Mouse (Mus musculus): ENCODE measurements around the gene Itgb1bp1. TPM values are rescaled to one million over a fixed set of nuclear protein-coding genes. Genes with fewer than 3 reads are reported as not detected.

The Itgb1bp1 gene
- polyA plus RNA-seq (2014; fragmentation: Illumina TruSeq; extraction: RNeasy Lipid Tissue Mini Kit (QIAGEN cat#74804); ENCODE audit: low read depth, low replicate concordance) = 8.0 TPM

DNA sequence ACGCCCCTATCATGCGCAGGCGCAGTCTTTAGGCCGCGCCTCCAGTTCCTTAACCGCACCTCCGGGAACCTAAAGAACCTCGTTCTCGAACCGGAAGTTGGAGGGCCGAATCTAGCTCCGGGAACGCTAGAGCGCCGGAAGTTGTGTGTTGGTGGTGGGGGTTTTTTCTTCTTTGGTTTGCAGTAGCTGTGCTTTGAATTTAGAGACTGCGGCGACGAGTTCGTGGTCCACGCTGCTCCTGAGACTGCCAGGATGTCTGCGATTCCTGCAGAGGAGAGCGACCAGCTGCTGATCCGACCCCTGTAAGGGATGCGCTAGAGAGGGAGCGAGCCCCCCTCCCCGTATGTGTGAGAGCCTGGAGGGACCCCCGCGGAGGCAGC lies at the start of gene Itgb1bp1:
Itgb1bp1 (minus strand) TSS at position 42 of the 380 bp plus-strand sequence.

GRCm38 (mm10) chr12:21315923-21316868 lies 30.1 kb upstream of the Itgb1bp1 start, which contains the start of gene Iah1:
Iah1 (plus strand) TSS chr12:21316389.

DNA sequence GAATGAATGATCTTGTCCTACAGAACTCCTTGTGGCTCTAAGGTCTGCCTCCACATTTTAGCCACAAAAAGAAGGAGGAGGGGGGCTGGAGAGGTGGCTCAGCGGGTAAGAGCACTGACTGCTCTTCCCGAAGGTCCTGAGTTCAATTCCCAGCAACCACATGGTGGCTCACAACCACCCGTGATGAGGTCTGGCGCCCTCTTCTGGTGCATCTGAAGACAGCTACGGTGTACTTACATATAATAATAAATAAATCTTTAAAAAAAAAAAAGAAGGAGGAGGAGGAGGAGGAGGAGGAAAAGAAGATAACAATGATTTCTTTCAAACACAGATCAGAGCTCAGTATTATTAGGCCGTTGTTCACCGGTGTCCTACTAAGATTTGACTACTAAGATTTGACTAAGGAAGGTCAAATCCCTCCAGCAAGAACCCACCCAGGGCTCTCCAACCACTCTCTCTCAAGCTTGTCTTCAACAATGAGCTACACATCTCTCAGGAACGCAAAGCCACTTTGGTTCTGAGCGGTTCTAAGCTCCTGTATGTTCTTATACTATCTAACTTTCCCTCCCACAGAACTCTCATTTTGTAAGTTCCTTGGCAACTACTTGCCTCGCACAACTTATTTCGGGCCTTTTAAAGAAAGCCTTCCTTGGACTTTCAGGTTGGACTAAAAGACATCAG lies 1.2 kb downstream of the Itgb1bp1 start, which contains the start of gene Cpsf3:
Cpsf3 (plus strand) TSS at position 631 of the 681 bp plus-strand sequence.

Other genes starting within 250 kb of the Itgb1bp1 start
- gene Cpsf3, start 893 bp downstream of the Itgb1bp1 start, polyA plus RNA-seq (2014; fragmentation: Illumina TruSeq; extraction: RNeasy Lipid Tissue Mini Kit (QIAGEN cat#74804); ENCODE audit: low read depth, low replicate concordance) = 42.8 TPM
- gene Iah1, start 30.1 kb upstream of the Itgb1bp1 start, polyA plus RNA-seq (2014; fragmentation: Illumina TruSeq; extraction: RNeasy Lipid Tissue Mini Kit (QIAGEN cat#74804); ENCODE audit: low read depth, low replicate concordance) = 21.6 TPM
- 69.6 TPM for gene Adam17, start 87.3 kb upstream of the Itgb1bp1 start, polyA plus RNA-seq (2014; fragmentation: Illumina TruSeq; extraction: RNeasy Lipid Tissue Mini Kit (QIAGEN cat#74804); ENCODE audit: low read depth, low replicate concordance)
- 415 TPM for gene Ywhaq, start 131.4 kb upstream of the Itgb1bp1 start, polyA plus RNA-seq (2014; fragmentation: Illumina TruSeq; extraction: RNeasy Lipid Tissue Mini Kit (QIAGEN cat#74804); ENCODE audit: low read depth, low replicate concordance)

All from sigmoid colon, adult 10 weeks (tissue).